Mouse (Mus musculus): ENCODE results near the gene Btbd9.

- TF ChIP-seq GATA1 (IDR thresholded peaks at IDR 0.05; ENCODE audit: borderline replicate concordance, low read length), result no peak
- no peak for TF ChIP-seq FLI1 (IDR thresholded peaks at IDR 0.05; ENCODE audit: low read length)
Measured at GRCm38 (mm10) chr17:30197280-30198030, 378.8 kb downstream of the Btbd9 start.

All from megakaryocyte, embryonic 14.5 days (primary cell).